Mouse (Mus musculus) erythroblast, adult 5-6 weeks (primary cell): ENCODE measurements around the gene Gm20517. TPM values are rescaled to one million over a fixed set of nuclear protein-coding genes. Genes with fewer than 3 reads are reported as not detected.

Experiments
- ATAC-seq: replicated peaks from 2 replicates; pipeline ENCODE4 v1.8.0; 2016; ENCODE audit warnings: moderate number of reproducible peaks, mild to moderate bottlenecking, moderate TSS enrichment, inconsistent platforms; ENCODE audit not compliant: poor library complexity, low FRiP score, severe bottlenecking
- total RNA-seq, 2 experiments: library from RNA; stranded (forward) in 1 of 2; stranded (reverse) in 1 of 2; fragments of 150-400 nt in 1 of 2; fragments of 200-764, 138-1000 nt in 1 of 2; gene quantifications; 2 replicates each; pipeline versions ENCODE4 v1.2.3 to v1.2.4; 2015 to 2017; ENCODE audit warnings: low replicate concordance in 2 of 2

Gene Gm20517
- total RNA-seq (2015; ENCODE audit: low replicate concordance) = 2.5 and 4.8 TPM in 2 replicates
- total RNA-seq (2017; ENCODE audit: low replicate concordance) = 6.3 and 16.2 TPM in 2 replicates

GRCm38 (mm10) chr17:47610849-47611660 lies at the start of gene Gm20517, which contains the start of the genes Bysl and Med20:
Gm20517 (plus strand) TSS chr17:47611589.
Bysl (minus strand) TSS chr17:47611492.
Med20 (plus strand) TSS chr17:47611582.
- ATAC-seq = peak; percentile 91

GRCm38 (mm10) chr17:47562875-47563274 lies 48.5 kb upstream of the Gm20517 start:
- ATAC-seq = no peak

GRCm38 (mm10) chr17:47564612-47565011 lies 46.8 kb upstream of the Gm20517 start:
- ATAC-seq = no peak

- no peak for ATAC-seq
Measured at GRCm38 (mm10) chr17:47566133-47566532, 45.3 kb upstream of the Gm20517 start.

GRCm38 (mm10) chr17:47567271-47567670 lies 44.1 kb upstream of the Gm20517 start:
- no peak for ATAC-seq

- ATAC-seq = peak; percentile 90
Measured at GRCm38 (mm10) chr17:47568389-47568788, 43.0 kb upstream of the Gm20517 start.

GRCm38 (mm10) chr17:47568951-47569527 lies 42.4 kb upstream of the Gm20517 start:
- ATAC-seq = peak; percentile 21

GRCm38 (mm10) chr17:47571621-47572020 lies 39.8 kb upstream of the Gm20517 start:
- no peak for ATAC-seq

GRCm38 (mm10) chr17:47572436-47572835 lies 39.0 kb upstream of the Gm20517 start:
- no peak for ATAC-seq

GRCm38 (mm10) chr17:47574028-47574427 lies 37.4 kb upstream of the Gm20517 start:
- ATAC-seq = no peak

GRCm38 (mm10) chr17:47574830-47575229 lies 36.6 kb upstream of the Gm20517 start:
- ATAC-seq = no peak

- peak; percentile 91 for ATAC-seq
Measured at GRCm38 (mm10) chr17:47578655-47579054, 32.7 kb upstream of the Gm20517 start.

GRCm38 (mm10) chr17:47580962-47581361 lies 30.4 kb upstream of the Gm20517 start:
- no peak for ATAC-seq

GRCm38 (mm10) chr17:47588517-47588916 lies 22.9 kb upstream of the Gm20517 start:
- no peak for ATAC-seq

- ATAC-seq = no peak
Measured at GRCm38 (mm10) chr17:47591073-47591472, 20.3 kb upstream of the Gm20517 start.

- ATAC-seq = peak; percentile 68
Measured at GRCm38 (mm10) chr17:47593215-47593853, 18.1 kb upstream of the Gm20517 start.

- no peak for ATAC-seq
Measured at GRCm38 (mm10) chr17:47593854-47594182, 17.6 kb upstream of the Gm20517 start.

- peak; percentile 29 for ATAC-seq
Measured at GRCm38 (mm10) chr17:47594183-47594968, 17.0 kb upstream of the Gm20517 start.

- ATAC-seq = no peak
Measured at GRCm38 (mm10) chr17:47594969-47595247, 16.5 kb upstream of the Gm20517 start.
